Mouse (Mus musculus) midbrain, embryonic 16.5 days (tissue): ENCODE measurements at regions not wholly inside any gene's neighbourhood (a gene's known extent, or its start where the extent isn't known, plus 50 kb on each side); places are given as distances from the start of the nearest gene placed in this dataset.
A peak's percentile ranks its signal among the peaks of the same experiment; 100 is the strongest.

ENCODE experiments used
- ATAC-seq: fragments of 200-750 bp; cut with Nextera tagmentation; 2 replicates; pipeline ENCODE4 v1.8.0; 2017; ENCODE audit warnings: moderate TSS enrichment
- H3K27ac ChIP-seq: fragments of 300-500 bp; sonication (generic); 2 replicates; pipeline ENCODE4 v1.5.1; 2014; ENCODE audit warnings: mild to moderate bottlenecking, low read length, mixed read lengths
- H3K27me3 ChIP-seq: fragments of 300-500 bp; sonication (generic); 2 replicates; pipeline ENCODE4 v1.6.1; 2014; ENCODE audit warnings: low read depth, low read length, mixed read lengths; ENCODE audit not compliant: control insufficient read depth, insufficient read depth
- H3K36me3 ChIP-seq: fragments of 300-500 bp; sonication (generic); 2 replicates; pipeline ENCODE4 v1.6.1; 2014; ENCODE audit warnings: mild to moderate bottlenecking, low read length, moderate library complexity, mixed read lengths; ENCODE audit not compliant: control insufficient read depth, insufficient read depth
- H3K4me1 ChIP-seq: fragments of 300-500 bp; sonication (generic); 2 replicates; pipeline ENCODE4 v1.6.1; 2014; ENCODE audit warnings: mild to moderate bottlenecking, low read length, mixed read lengths; ENCODE audit not compliant: control insufficient read depth, insufficient read depth
- H3K4me2 ChIP-seq: fragments of 300-500 bp; sonication (generic); 2 replicates; pipeline ENCODE4 v1.6.1; 2014; ENCODE audit warnings: mild to moderate bottlenecking, low read length, mixed read lengths
- H3K4me3 ChIP-seq: fragments of 300-500 bp; sonication (generic); 2 replicates; pipeline ENCODE4 v1.5.1; 2014; ENCODE audit warnings: low read depth, mild to moderate bottlenecking, low read length, moderate library complexity, mixed read lengths
- H3K9ac ChIP-seq: fragments of 300-500 bp; sonication (generic); 2 replicates; pipeline ENCODE4 v1.6.1; 2014; ENCODE audit warnings: low read depth, low read length, mixed read lengths
- H3K9me3 ChIP-seq: fragments of 300-500 bp; sonication (generic); replicated peaks from 2 replicates; pipeline ENCODE4 v1.6.1; 2014; ENCODE audit warnings: mild to moderate bottlenecking, low read length, mixed read lengths; ENCODE audit not compliant: control insufficient read depth, poor library complexity, severe bottlenecking
- WGBS: fragments of 180-500 bp; shearing (Covaris S2); extraction: QIAGEN DNeasy Blood & Tissue Kit; methylation state at CpG from one replicate; pipeline ENCODE4 v1.1.7; 2014; 5-methylcytosine and 5-hydroxymethylcytosine counted together

DNA sequence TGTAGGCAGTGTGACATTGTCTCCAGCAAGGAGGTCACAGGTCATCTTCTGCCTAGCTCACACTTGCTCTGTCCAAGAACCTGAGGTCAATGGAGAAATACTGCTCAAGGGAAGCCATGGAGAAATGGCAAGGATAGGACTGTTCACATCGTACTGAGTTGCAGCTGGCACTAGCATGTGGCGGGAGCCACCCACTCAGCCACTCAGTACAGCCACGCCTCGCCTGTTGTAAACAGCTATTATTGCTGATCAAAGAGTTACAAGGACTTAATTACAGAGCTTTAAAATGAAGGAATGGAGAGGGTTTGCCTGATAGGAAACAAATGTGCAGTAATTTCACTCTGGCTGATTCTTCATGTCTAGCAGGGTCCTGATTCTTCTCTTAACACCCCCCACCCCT, 64.8 kb downstream of the Dll1 start:
- Histone ChIP-seq H3K4me3 (no peak overlapping the region), H3K4me2 (no peak overlapping the region), H3K27ac (no peak overlapping the region), H3K27me3 (no peaks in the 10 kb centered on the region), H3K9ac (no peak overlapping the region), H3K4me1 (no peaks in the 10 kb centered on the region), H3K36me3 (no peaks in the 10 kb centered on the region), H3K9me3 (no peaks in the 10 kb centered on the region)
- WGBS, result 80% methylated on average over 4 of the region's 4 CpGs
- no peak for ATAC-seq

DNA sequence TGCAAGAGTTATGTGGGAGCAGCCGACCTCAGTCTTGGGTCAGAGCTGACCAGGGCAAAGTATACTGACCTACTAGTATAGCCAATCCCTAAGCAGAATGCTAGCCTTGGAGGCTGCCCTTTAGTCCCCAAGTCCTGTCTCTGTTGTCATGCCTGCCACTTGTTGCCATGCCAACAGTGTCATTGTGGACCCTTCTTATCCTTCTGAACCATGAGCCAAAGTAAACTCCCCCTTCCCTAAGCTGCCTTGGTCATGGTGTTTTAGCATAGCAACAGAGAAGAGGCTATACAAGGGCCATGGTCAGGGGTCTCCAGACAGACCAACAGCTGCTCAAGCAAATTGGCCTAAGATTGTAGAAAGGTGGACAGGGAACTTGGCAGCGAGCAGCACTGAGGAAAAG, 66.2 kb downstream of the Dll1 start:
- no peaks in the 10 kb centered on the region for H3K9me3 ChIP-seq
- no peaks in the 10 kb centered on the region for H3K36me3 ChIP-seq
- no peak overlapping the region for H3K9ac ChIP-seq
- 40% methylated on average over 2 of the region's 2 CpGs for WGBS
- H3K4me3 ChIP-seq, result no peak overlapping the region
- no peaks in the 10 kb centered on the region for H3K4me1 ChIP-seq
- H3K27ac ChIP-seq, result no peak overlapping the region
- ATAC-seq, result peak; percentile 45; the same call in 1 of the 2 replicates
- H3K27me3 ChIP-seq, result no peaks in the 10 kb centered on the region
- H3K4me2 ChIP-seq, result no peak overlapping the region

DNA sequence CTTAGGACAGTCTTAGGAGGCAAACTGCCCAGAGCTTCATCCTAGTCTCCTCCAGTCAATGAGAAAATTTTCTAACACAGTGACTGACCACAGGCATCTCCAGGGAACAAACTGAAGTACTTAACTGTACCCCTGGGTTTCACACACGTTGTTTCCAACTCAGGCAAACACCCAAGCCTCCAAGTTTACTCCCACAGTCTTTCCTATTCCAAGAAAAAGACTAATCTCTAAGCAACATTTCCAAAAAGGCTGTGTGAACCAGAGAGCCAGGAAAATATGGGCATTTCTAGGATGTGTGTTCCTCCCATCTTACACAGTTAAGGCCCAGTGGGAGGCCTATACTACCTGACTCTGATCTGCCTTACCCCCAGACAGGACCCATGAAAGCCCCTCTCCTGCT, 74.6 kb downstream of the Dll1 start:
- Histone ChIP-seq H3K27me3 (no peaks in the 10 kb centered on the region), H3K36me3 (no peaks in the 10 kb centered on the region), H3K27ac (no peak overlapping the region), H3K9me3 (no peaks in the 10 kb centered on the region), H3K4me1 (no peaks in the 10 kb centered on the region), H3K4me3 (no peak overlapping the region), H3K9ac (no peak overlapping the region), H3K4me2 (no peak overlapping the region)
- WGBS, result 50% methylated on average over 1 of the region's 1 CpGs
- ATAC-seq, result no peak

DNA sequence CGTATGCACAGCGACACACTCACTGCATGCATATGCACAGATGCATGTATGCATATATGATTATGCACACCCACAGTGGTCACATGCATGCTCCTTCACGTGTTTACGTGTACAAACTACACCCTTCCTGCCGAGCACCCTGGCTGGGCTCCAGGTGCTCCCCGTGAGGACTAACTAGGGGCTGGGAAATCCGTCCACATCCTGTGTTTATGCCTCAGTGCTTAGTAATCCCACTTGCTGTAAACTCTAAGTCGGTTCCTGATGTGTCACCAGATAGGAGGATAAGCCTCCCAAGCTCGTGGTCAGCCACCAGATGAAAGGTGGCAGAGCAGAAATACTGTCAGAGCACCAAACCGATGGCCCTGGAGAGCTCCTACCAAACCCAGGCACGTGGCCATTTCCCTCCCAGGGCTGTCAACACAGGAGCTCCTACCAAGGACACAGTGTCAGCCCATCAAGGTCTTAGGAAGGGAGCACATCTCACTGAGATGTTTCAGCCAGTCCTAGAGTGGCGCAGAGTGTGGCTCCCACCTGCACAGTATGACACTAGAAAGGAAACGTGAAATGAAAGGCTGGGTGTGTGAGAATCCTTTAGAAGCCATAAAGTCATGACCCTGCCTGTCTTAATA, 76.8 kb downstream of the Dll1 start:
- no peak for ATAC-seq
- no peaks in the 10 kb centered on the region for H3K9me3 ChIP-seq
- no peak overlapping the region for H3K9ac ChIP-seq
- H3K4me1 ChIP-seq, result no peaks in the 10 kb centered on the region
- no peaks in the 10 kb centered on the region for H3K27me3 ChIP-seq
- no peak overlapping the region for H3K4me2 ChIP-seq
- no peak overlapping the region for H3K27ac ChIP-seq
- no peak overlapping the region for H3K4me3 ChIP-seq
- 81% methylated on average over 13 of the region's 13 CpGs for WGBS
- H3K36me3 ChIP-seq, result no peaks in the 10 kb centered on the region

DNA sequence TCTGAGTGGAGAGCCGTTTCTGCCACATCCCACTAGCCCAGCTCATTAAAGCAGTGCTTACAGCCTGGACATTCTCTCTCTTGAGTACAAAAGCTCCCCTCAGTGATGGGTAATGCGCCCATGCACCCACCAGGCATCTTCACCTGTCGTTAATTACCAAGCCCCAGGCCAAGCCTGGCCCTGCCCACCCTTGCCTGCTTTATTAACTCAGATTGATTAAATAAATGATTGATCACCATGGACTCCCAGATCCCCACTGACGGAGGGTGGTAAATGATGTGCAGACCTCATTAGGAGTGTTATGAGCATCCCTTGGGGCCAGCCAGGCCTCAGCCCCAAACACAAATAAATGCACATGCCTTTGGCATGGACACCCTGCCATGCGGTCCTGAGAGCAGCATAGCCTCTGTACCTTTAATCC, 82.5 kb downstream of the Dll1 start:
- H3K4me1 ChIP-seq, result no peaks in the 10 kb centered on the region
- peak; percentile 28; the same call in 1 of the 2 replicates for ATAC-seq
- no peak overlapping the region for H3K4me2 ChIP-seq
- H3K36me3 ChIP-seq, result no peaks in the 10 kb centered on the region
- H3K27me3 ChIP-seq, result no peaks in the 10 kb centered on the region
- H3K9me3 ChIP-seq, result no peaks in the 10 kb centered on the region
- no peak overlapping the region for H3K4me3 ChIP-seq
- H3K9ac ChIP-seq, result no peak overlapping the region
- H3K27ac ChIP-seq, result no peak overlapping the region
- WGBS, result 43% methylated on average over 5 of the region's 5 CpGs

DNA sequence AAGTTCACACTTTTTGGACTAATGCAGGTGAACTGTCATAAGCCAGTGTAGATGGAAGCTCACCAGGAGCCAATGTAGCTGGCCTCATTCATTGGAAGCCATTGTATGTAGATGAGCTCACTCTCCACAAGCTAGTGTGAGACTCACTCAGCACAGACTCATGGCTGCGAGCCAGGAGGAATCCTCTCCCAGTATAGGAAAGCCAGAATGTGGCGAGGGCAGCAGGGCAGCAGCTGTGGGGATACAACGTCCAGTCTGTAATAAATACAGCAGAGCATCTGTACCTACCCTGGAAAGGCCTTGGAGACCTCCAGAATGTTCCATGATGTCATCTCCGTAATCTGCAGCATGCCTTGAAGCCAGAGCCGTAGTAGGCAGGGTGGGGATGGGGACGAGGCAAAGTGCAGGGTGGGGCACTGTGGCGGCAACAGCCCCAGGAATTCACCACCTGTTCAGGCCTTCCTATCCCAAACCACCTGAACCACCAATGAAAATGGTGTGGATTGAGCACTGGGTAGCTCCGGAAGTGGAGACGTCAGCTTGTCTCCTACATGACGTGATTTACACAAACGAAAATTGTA, 84.1 kb downstream of the Dll1 start:
- Histone ChIP-seq H3K4me2 (no peak overlapping the region), H3K9ac (no peak overlapping the region), H3K36me3 (no peaks in the 10 kb centered on the region), H3K4me1 (no peaks in the 10 kb centered on the region), H3K9me3 (no peaks in the 10 kb centered on the region), H3K27me3 (no peaks in the 10 kb centered on the region), H3K4me3 (no peak overlapping the region), H3K27ac (no peak overlapping the region)
- WGBS, result 86% methylated on average over 11 of the region's 11 CpGs
- no peak for ATAC-seq

DNA sequence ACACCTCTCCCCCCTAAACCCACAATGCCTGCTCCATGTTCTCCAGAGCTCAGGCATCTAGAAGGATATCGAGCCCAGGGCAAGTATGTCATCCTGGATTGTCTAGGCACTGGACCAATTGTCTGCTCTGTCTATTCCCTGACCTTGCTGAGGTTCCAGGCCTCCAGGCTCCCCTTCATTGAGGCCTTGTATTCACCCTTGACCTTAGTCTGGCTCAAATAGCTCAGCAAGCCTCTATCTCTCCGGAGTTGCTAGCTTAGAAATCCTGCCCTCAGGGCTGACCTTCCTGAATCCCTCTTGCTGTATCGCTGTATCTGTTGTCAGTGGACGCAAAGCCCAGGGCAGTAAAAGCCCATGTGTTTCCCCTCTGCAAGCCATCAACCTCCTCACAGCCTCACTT, 85.0 kb downstream of the Dll1 start:
- H3K9ac ChIP-seq, result no peak overlapping the region
- H3K4me1 ChIP-seq, result no peaks in the 10 kb centered on the region
- no peak overlapping the region for H3K27ac ChIP-seq
- WGBS, result 60% methylated on average over 4 of the region's 4 CpGs
- no peaks in the 10 kb centered on the region for H3K27me3 ChIP-seq
- ATAC-seq, result no peak
- no peak overlapping the region for H3K4me3 ChIP-seq
- no peak overlapping the region for H3K4me2 ChIP-seq
- no peaks in the 10 kb centered on the region for H3K36me3 ChIP-seq
- no peaks in the 10 kb centered on the region for H3K9me3 ChIP-seq

DNA sequence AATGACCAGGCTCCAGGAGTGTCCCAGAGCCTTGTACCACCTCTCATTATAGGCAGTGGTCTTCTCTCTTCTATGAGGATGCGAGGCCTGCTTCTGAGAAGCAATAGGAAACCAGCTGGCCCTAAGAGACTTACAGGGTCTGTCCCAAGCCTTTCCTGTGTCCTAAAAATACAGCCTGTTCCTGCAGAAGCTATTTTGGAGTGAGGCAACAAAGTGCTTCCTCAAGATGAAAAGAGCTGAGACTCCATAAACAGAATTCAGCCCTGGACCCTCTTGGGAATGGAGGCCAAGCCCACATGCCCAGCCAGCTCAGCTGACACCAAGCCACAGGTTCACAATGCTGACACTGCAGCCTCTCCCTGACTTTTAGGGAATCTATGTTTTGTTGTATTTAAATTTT, 86.3 kb downstream of the Dll1 start:
- Histone ChIP-seq H3K9ac (no peak overlapping the region), H3K4me1 (no peaks in the 10 kb centered on the region), H3K27ac (no peak overlapping the region), H3K4me3 (no peak overlapping the region), H3K9me3 (no peaks in the 10 kb centered on the region), H3K27me3 (no peaks in the 10 kb centered on the region), H3K4me2 (no peak overlapping the region), H3K36me3 (no peaks in the 10 kb centered on the region)
- ATAC-seq, result no peak
- 88% methylated on average over 1 of the region's 1 CpGs for WGBS

DNA sequence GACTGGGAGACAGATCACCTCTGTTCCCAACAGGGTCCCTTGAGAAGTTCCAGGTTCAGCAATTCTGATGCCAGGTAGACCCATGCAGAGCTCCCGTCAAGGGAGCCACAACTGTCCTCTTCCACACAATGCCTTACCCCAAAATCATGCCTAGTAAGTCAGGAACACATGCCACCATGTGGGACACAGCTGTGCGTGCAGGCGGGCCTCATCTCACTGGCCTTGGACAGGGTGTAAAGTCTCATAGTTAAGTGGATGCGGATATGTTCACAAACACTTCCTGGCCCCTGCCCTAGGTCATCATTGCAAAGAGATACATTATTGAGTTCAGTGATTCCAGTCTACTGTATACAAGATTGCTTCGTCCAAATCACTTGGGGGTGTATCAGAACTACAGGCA, 87.6 kb downstream of the Dll1 start:
- H3K27ac ChIP-seq, result no peak overlapping the region
- no peak for ATAC-seq
- H3K4me2 ChIP-seq, result no peak overlapping the region
- no peaks in the 10 kb centered on the region for H3K9me3 ChIP-seq
- no peaks in the 10 kb centered on the region for H3K36me3 ChIP-seq
- 85% methylated on average over 5 of the region's 5 CpGs for WGBS
- H3K4me1 ChIP-seq, result no peaks in the 10 kb centered on the region
- H3K27me3 ChIP-seq, result no peaks in the 10 kb centered on the region
- no peak overlapping the region for H3K9ac ChIP-seq
- H3K4me3 ChIP-seq, result no peak overlapping the region
